Mouse (Mus musculus) left cerebral cortex, adult 2 months (tissue): ENCODE results near the gene Nckap5. TPM values are rescaled to one million over a fixed set of nuclear protein-coding genes. Genes with fewer than 3 reads are reported as not detected.
A peak's percentile ranks its signal among the peaks of the same experiment; 100 is the strongest.

Source experiments
- DNase-seq, 2 experiments: peaks; one replicate each; pipeline ENCODE4 v3.0.0; 2021 to 2022; ENCODE audit warnings: low spot score in 2 of 2, mixed read lengths in 1 of 2; ENCODE audit errors: extremely low spot score in 1 of 2
- H3K27ac ChIP-seq: fragments of 200-600 bp; 2 replicates; pipeline ENCODE4 v1.8.1; 2022
- H3K4me3 ChIP-seq: fragments of 200-600 bp; 2 replicates; pipeline ENCODE4 v1.8.1; 2022
- CTCF ChIP-seq: fragments of 200-600 bp; IDR thresholded peaks from 2 replicates; pipeline ENCODE4 v1.8.1; 2022; ENCODE audit warnings: antibody characterized with exemption, mild to moderate bottlenecking, moderate library complexity
- intact Hi-C: fragments of 180-260 bp; cut with DNase I; formaldehyde crosslinking; loops from one replicate; pipeline ENCODE4 v1.15.1; 2025
- total RNA-seq, 2 experiments: library from RNA; stranded (reverse); gene quantifications; 2 replicates each; pipeline ENCODE4 v1.2.3; 2021

Nckap5 gene
- total RNA-seq, 2 experiments from 2014 or later = 5.6 to 9.9 TPM

DNA sequence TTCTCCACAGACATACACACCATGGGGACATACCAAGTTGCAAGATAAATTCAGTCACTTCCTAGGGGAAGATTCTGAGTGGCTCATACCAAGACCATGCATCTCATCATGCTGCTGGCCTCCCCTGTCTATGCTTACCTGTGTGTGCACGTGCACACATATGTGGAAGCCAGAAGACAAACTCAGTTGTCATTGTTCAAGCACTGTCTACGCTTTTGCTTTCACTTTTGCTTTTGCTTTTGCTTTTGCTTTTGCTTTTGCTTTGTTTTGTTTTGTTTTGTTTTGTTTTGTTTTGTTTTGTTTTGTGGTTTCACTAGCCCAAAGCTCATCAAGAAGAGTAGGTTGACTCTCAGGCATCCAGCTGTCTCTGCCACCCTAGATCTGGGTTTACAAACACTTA, 67.4 kb downstream of the Nckap5 start:
- H3K27ac ChIP-seq = no peak overlapping the region
- DNase-seq = no peak
- intact Hi-C loops = no loop called here
- TF ChIP-seq CTCF = no peak
- no peak overlapping the region for H3K4me3 ChIP-seq

- intact Hi-C loops = no loop called here
- no peak for TF ChIP-seq CTCF
These were observed 70.2 kb downstream of the Nckap5 start for GRCm38 (mm10) chr1:126760386-126760785.

DNA sequence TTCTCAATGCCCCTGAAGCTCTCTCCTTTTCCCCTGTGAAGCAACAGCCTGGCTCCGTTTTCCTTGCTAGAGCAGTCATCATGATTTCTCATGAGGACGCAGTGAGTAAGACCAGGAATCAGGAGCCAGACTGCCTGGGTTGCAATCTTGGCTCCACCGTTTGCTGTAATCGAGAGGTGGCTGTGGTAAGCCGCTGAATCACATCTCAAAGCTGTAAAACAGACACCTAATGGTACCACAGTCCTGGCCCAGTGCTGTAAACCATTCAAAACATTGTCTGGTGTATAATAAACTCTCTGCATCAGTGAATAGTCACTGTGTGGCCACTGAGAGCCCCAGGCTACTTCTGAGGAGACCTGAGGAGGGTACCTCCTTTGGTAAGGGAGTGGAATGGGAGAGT, 74.9 kb downstream of the Nckap5 start:
- TF ChIP-seq CTCF = no peak
- no peak for DNase-seq
- H3K27ac ChIP-seq = no peak overlapping the region
- H3K4me3 ChIP-seq = no peak overlapping the region
- intact Hi-C loops = no loop called here

More at GRCm38 (mm10) chr1:126760386-126760785, 70.2 kb downstream of the Nckap5 start:
- Histone ChIP-seq H3K4me3 (no peak overlapping the region), H3K27ac (no peak overlapping the region)
- no peak for DNase-seq

- no peak for DNase-seq
- no peak overlapping the region for H3K27ac ChIP-seq
- no peak for TF ChIP-seq CTCF
- intact Hi-C loops = no loop called here
- H3K4me3 ChIP-seq = no peak overlapping the region
These were observed 77.0 kb downstream of the Nckap5 start for GRCm38 (mm10) chr1:126753611-126754010.

DNA sequence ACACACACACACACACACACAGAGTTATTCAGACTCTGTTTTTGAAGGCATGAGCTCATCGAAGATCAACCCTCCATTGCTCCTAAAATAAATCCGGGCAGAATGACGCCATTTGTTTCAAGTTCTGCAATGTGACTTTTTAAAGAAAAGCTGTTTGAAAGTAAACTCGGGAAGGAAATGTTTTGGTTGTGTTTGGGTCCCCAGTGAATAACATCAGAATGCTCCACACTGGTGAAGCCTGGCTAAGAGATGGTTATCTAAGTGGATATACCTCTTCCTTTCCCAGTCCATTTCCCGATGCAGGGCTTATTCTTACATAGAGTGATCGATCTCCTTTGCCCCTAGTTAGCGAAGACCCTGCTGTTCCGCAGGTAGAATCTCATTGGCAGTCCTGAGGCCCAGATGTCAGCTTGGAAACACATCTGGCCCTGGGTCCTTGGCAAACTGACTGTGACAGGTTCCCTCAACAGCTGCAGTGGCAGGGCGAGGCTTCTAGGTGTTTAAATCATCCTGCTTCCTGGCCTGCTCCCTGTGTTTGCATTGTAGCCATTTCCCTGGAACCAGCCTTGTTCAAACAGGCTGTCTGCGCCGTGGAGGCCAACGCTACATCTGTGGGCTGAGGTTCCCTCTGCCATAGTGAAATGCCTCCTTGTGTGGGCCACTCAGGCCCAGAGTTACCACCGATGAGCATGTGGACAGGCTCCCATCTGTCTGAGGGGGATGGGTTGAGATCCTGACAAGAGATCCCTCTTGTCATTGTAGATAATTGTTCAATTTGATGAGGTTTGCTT, 78.2 kb downstream of the Nckap5 start:
- TF ChIP-seq CTCF = no peak
- no peak for DNase-seq
- Histone ChIP-seq H3K4me3 (no peak overlapping the region), H3K27ac (no peak overlapping the region)
- intact Hi-C loops = no loop called here

DNA sequence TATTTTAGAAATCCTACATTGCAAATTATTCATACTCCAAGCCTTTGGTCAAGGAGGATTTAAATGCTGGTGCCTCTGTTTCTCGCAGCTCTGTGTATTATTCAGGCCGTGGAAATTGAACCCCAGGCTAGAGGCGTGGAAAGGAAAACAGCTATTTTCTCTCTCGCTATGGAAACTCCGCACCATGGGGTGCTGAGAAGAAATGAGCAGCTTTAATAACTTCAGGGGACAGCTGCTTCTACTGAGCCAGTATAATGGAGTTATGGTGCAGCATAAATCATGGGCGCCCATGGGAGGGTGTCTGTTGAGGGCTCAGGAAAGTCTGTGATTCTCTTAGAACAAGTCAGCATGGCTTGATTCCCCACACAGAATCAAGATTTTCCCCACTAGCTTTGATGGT, 79.5 kb downstream of the Nckap5 start:
- Histone ChIP-seq H3K4me3 (no peak overlapping the region), H3K27ac (no peak overlapping the region)
- DNase-seq = no peak
- intact Hi-C loops = no loop called here
- TF ChIP-seq CTCF = no peak

DNA sequence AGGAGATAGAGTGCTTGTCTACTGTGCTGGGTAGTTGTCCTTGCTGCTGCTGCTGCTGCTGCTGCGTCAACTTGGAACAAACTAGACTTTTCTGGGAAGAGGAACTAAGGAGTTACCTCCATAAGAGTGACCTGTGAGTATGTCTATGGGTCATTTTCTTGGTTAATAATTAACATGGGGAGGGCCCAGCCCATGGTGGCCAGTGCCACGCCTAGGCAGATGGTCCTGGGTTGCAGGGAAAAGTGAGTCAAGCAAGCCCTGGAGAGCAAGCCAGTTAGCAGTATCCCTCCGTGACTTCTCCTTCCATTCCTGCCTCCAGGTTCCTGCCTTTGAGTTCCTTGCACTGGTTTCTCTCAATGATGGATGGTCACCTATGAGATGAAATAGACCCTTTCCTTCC, 80.4 kb downstream of the Nckap5 start:
- TF ChIP-seq CTCF = no peak
- H3K27ac ChIP-seq = no peak overlapping the region
- intact Hi-C loops = no loop called here
- no peak overlapping the region for H3K4me3 ChIP-seq
- no peak for DNase-seq

- intact Hi-C loops = no loop called here
- no peak for DNase-seq
- no peak overlapping the region for H3K27ac ChIP-seq
- no peak overlapping the region for H3K4me3 ChIP-seq
- TF ChIP-seq CTCF = no peak
These were observed 82.7 kb downstream of the Nckap5 start for GRCm38 (mm10) chr1:126747914-126748313.

DNA sequence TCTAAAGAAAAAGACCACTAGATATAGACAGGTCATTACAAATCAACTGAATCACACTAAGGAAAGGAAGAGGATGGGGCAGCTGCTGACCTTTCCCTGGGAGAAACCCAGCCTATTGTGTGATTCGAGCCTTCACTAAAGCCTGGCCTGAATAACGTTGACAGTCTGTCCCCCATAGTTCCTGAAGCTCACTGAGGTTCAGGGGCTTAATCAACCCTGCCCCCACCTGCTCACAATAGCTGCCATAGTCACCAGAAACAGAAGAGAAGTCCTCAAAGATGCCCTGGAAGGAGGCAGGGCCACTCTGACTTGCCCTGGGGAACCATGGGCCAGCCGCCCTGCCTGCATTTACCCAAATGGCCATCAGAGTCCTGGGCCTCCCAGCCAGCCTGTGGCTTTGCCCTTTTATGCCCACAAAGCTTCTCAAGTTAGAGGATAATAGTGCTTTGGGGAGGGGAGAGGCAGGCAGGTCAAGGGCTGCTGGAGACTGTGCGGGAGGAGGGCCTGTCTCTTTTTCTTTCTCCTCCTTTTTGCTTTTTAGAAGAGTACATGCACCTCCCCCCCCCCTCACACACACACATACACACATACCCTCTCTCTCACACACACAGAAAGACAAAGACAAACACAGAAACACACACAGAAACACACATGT, 85.0 kb downstream of the Nckap5 start:
- intact Hi-C loops = no loop called here
- H3K27ac ChIP-seq = no peak overlapping the region
- no peak for TF ChIP-seq CTCF
- DNase-seq = no peak
- H3K4me3 ChIP-seq = no peak overlapping the region

DNA sequence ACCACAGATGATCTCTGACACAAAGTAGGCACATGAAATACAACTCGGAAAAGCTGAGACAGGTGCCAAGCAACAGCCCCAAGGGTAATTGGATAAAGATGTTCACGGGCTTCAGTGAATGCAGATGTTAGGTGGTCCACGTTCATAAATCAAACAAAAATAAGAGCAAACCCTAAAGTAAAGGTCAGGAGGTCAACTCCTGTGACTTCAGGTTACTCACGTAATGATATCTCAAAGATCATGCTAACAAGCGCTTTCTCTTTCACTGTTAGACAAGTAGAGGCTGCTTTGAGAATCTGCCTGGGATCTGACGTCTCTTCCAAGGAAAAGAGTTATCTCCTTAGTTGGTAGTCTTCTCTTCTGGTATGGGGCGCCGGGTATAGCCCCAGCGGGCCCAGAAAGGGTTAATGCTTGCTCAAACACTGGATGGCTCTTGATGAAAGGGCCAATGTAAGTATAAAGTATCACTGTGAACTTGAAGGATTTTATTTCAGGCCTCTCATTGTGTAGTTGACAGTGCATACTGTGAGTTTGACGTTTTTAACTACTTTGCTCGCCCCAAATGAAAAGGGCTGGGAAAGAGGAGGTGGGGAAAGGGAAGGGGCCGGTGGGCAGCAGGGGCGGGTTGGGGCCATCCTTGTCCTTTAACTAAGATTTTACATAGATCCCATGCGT, 85.8 kb downstream of the Nckap5 start:
- no peak for TF ChIP-seq CTCF
- no peak overlapping the region for H3K27ac ChIP-seq
- no peak overlapping the region for H3K4me3 ChIP-seq
- no peak for DNase-seq
- intact Hi-C loops = no loop called here

GRCm38 (mm10) chr1:126738291-126738640, 92.3 kb downstream of the Nckap5 start:
- H3K4me3 ChIP-seq = peak overlapping the region; percentile 48
- intact Hi-C loops = loop anchor here (5.0 kb wide), 2 partner anchors 94 to 189 kb away; partner anchors contain the start of gene Nckap5

More at GRCm38 (mm10) chr1:126738291-126738640, 92.3 kb downstream of the Nckap5 start:
- DNase-seq = no peak
- peak overlapping the region; percentile 32; the same call in 1 of the 2 replicates for H3K27ac ChIP-seq
- TF ChIP-seq CTCF = no peak
